Mouse (Mus musculus): Measurements from ENCODE around the gene Uqcrc2.

The Uqcrc2 gene

GRCm38 (mm10) chr7:120634711-120635361, at the start of gene Uqcrc2:
Gene Uqcrc2, plus strand, starts transcription at chr7:120635176.
- DNase-seq (ENCODE audit: low spot score): peak; percentile 73

GRCm38 (mm10) chr7:120597203-120597743, 37.7 kb upstream of the Uqcrc2 start:
- no peak for DNase-seq (ENCODE audit: low spot score)

- DNase-seq (ENCODE audit: low spot score): no peak
Observed at GRCm38 (mm10) chr7:120597744-120598243, 37.2 kb upstream of the Uqcrc2 start.

GRCm38 (mm10) chr7:120598355-120598754, 36.6 kb upstream of the Uqcrc2 start:
- DNase-seq (ENCODE audit: low spot score): no peak

- no peak for DNase-seq (ENCODE audit: low spot score)
Observed at GRCm38 (mm10) chr7:120620075-120620771, 14.8 kb upstream of the Uqcrc2 start.

- no peak for DNase-seq (ENCODE audit: low spot score)
Observed at GRCm38 (mm10) chr7:120620841-120621240, 14.1 kb upstream of the Uqcrc2 start.

- DNase-seq (ENCODE audit: low spot score): no peak
Observed at GRCm38 (mm10) chr7:120632518-120632917, 2.5 kb upstream of the Uqcrc2 start.

GRCm38 (mm10) chr7:120634301-120634700, 675 bp upstream of the Uqcrc2 start:
- no peak for DNase-seq (ENCODE audit: low spot score)

GRCm38 (mm10) chr7:120635362-120635781, 396 bp downstream of the Uqcrc2 start:
- DNase-seq (ENCODE audit: low spot score): no peak

GRCm38 (mm10) chr7:120635821-120636220, 845 bp downstream of the Uqcrc2 start:
- DNase-seq (ENCODE audit: low spot score): no peak

- DNase-seq (ENCODE audit: low spot score): no peak
Observed at GRCm38 (mm10) chr7:120643217-120643616, 8.2 kb downstream of the Uqcrc2 start.

GRCm38 (mm10) chr7:120647849-120648248, 12.9 kb downstream of the Uqcrc2 start:
- no peak for DNase-seq (ENCODE audit: low spot score)

GRCm38 (mm10) chr7:120662079-120662478, 27.1 kb downstream of the Uqcrc2 start:
- no peak for DNase-seq (ENCODE audit: low spot score)

GRCm38 (mm10) chr7:120670153-120670875, 35.3 kb downstream of the Uqcrc2 start, which contains the start of gene Pdzd9:
Gene Pdzd9, minus strand, starts transcription at chr7:120670343.
- DNase-seq (ENCODE audit: low spot score): peak; percentile 81

GRCm38 (mm10) chr7:120671271-120671670, 36.3 kb downstream of the Uqcrc2 start:
- no peak for DNase-seq (ENCODE audit: low spot score)

- DNase-seq (ENCODE audit: low spot score): peak; percentile 55
Observed at GRCm38 (mm10) chr7:120677001-120677643, 42.1 kb downstream of the Uqcrc2 start, which contains the start of gene Mosmo. Gene Mosmo, plus strand, starts transcription at chr7:120677618.

- DNase-seq (ENCODE audit: low spot score): no peak
Observed at GRCm38 (mm10) chr7:120677764-120678531, 43.0 kb downstream of the Uqcrc2 start.

GRCm38 (mm10) chr7:120679023-120679422, 44.0 kb downstream of the Uqcrc2 start:
- DNase-seq (ENCODE audit: low spot score): no peak

- DNase-seq (ENCODE audit: low spot score): no peak
Observed at GRCm38 (mm10) chr7:120682002-120682401, 47.0 kb downstream of the Uqcrc2 start.

- DNase-seq (ENCODE audit: low spot score): no peak
Observed at GRCm38 (mm10) chr7:120684731-120685161, 49.8 kb downstream of the Uqcrc2 start.

GRCm38 (mm10) chr7:120685227-120685626, 50.3 kb downstream of the Uqcrc2 start:
- DNase-seq (ENCODE audit: low spot score): no peak
